Mouse (Mus musculus) left cerebral cortex, adult 8-10 months (tissue): ENCODE results near the gene Zfp971. TPM values are rescaled to one million over a fixed set of nuclear protein-coding genes. Genes with fewer than 3 reads are reported as not detected.
A peak's percentile ranks its signal among the peaks of the same experiment; 100 is the strongest.
"Not testable (repeated sequence)": the region's sequence is repeated elsewhere in the genome, so short reads cannot be mapped to it uniquely, and the experiment has no call there.

Experiments
- DNase-seq, 2 experiments: peaks; one replicate each; pipeline ENCODE4 v3.0.0; 2022; ENCODE audit warnings: low spot score in 2 of 2
- total RNA-seq, 4 experiments: library from RNA; stranded (reverse); gene quantifications; 2 replicates each; pipeline ENCODE4 v1.2.4; 2022

Zfp971 gene
- total RNA-seq: 10 to 100 TPM; 23.9 to 32.2 (median 29.6) TPM

- DNase-seq: peak; percentile 53 to 64
Measured at GRCm38 (mm10) chr2:178023011-178023611, at the start of gene Zfp971. Zfp971 (plus strand) TSS chr2:178023284.

- not testable (repeated sequence) for DNase-seq
Measured at GRCm38 (mm10) chr2:177974814-177975213, 48.3 kb upstream of the Zfp971 start.

GRCm38 (mm10) chr2:178019486-178019885 is 3.6 kb upstream of the Zfp971 start:
- not testable (repeated sequence) for DNase-seq

- DNase-seq: not testable (repeated sequence)
Measured at GRCm38 (mm10) chr2:178020773-178021172, 2.3 kb upstream of the Zfp971 start.

GRCm38 (mm10) chr2:178023861-178024260 is 777 bp downstream of the Zfp971 start:
- not testable (repeated sequence) for DNase-seq

GRCm38 (mm10) chr2:178027601-178028000 is 4.5 kb downstream of the Zfp971 start:
- DNase-seq: not testable (repeated sequence)

GRCm38 (mm10) chr2:178058195-178058594 is 35.1 kb downstream of the Zfp971 start:
- peak in 1 of 2 experiments; percentile 33 for DNase-seq

GRCm38 (mm10) chr2:178078166-178078717 is 55.2 kb downstream of the Zfp971 start, which contains the start of gene Zfp931:
Zfp931 (minus strand) TSS chr2:178078476.
- peak; percentile 32 to 34 for DNase-seq

Other genes with a start within 250 kb of the Zfp971 start
- 100 to 1,000 TPM; 113 to 136 (median 124) TPM for gene Gm14325, start 182.9 kb upstream of the Zfp971 start, total RNA-seq
- gene Gm14327, start 126.2 kb upstream of the Zfp971 start, total RNA-seq: 1 to 10 TPM; 5.2 to 8.9 (median 7.8) TPM
- gene Zfp972, start 97.7 kb upstream of the Zfp971 start, total RNA-seq: 1 to 10 TPM in 3 of 4 experiments, under 1 TPM in 1; 0.98 to 1.9 (median 1.7) TPM
- gene Gm14326, start 66.0 kb upstream of the Zfp971 start, total RNA-seq: 10 to 100 TPM; 42.3 to 69.7 (median 64.9) TPM
- 10 to 100 TPM; 24.2 to 26.1 (median 24.7) TPM for gene Zfp931, start 55.2 kb downstream of the Zfp971 start, total RNA-seq
- gene Phactr3, start 95.7 kb downstream of the Zfp971 start, total RNA-seq: 100 to 1,000 TPM; 133 to 145 (median 140) TPM